Mouse (Mus musculus) G1E (cell line): ENCODE measurements around the gene Sgpp1. TPM values are rescaled to one million over a fixed set of nuclear protein-coding genes. Genes with fewer than 3 reads are reported as not detected.

Experiments used
- ATAC-seq: 2 replicates; pipeline ENCODE4 v1.8.0; 2016; ENCODE audit warnings: mild to moderate bottlenecking; ENCODE audit not compliant: insufficient number of reproducible peaks, poor library complexity, low FRiP score, severe bottlenecking; ENCODE audit errors: extremely low read depth
- DNase-seq: peaks from one replicate; pipeline ENCODE4 v3.0.0; 2012; ENCODE audit warnings: low spot score
- H3K27me3 ChIP-seq: 2 replicates; pipeline ENCODE4 v1.6.1; 2012; ENCODE audit warnings: mild to moderate bottlenecking, low read length, inconsistent platforms; ENCODE audit not compliant: insufficient read depth
- H3K36me3 ChIP-seq: replicated peaks from 2 replicates; pipeline ENCODE3; 2012; ENCODE audit warnings: mild to moderate bottlenecking, inconsistent platforms
- H3K4me1 ChIP-seq: 2 replicates; pipeline ENCODE4 v1.6.1; 2012; ENCODE audit warnings: low read depth, low read length, inconsistent platforms, mixed read lengths; ENCODE audit not compliant: insufficient read depth
- H3K4me3 ChIP-seq: 2 replicates; pipeline ENCODE4 v1.5.1; 2012; ENCODE audit warnings: low read depth, mild to moderate bottlenecking, inconsistent platforms, low read length, moderate library complexity, mixed read lengths
- H3K9me3 ChIP-seq: replicated peaks from 2 replicates; pipeline ENCODE4 v1.6.1; 2012; ENCODE audit warnings: inconsistent platforms
- CTCF ChIP-seq: IDR thresholded peaks from 2 replicates; pipeline ENCODE4 v1.5.1; 2012; ENCODE audit warnings: low read depth, low read length, inconsistent platforms, mixed read lengths
- GATA1 ChIP-seq: IDR thresholded peaks from 2 replicates; pipeline ENCODE4 v1.6.1; 2012; ENCODE audit warnings: borderline replicate concordance, low read length, inconsistent platforms, mixed read lengths
- GATA2 ChIP-seq: IDR thresholded peaks from 2 replicates; pipeline ENCODE4 v1.6.1; 2012; ENCODE audit warnings: low read depth, low read length, inconsistent platforms, borderline replicate concordance
- POLR2AphosphoS5 ChIP-seq: IDR thresholded peaks from 2 replicates; pipeline ENCODE4 v1.6.1; 2012; ENCODE audit warnings: low read depth, low read length, inconsistent platforms; ENCODE audit not compliant: insufficient replicate concordance
- TAL1 ChIP-seq: conservative IDR thresholded peaks from 2 replicates; pipeline ENCODE4 v1.6.1; 2012; ENCODE audit warnings: low read depth, low read length, inconsistent platforms, mixed read lengths
- polyA plus RNA-seq: library from polyadenylated mRNA; stranded (reverse); fragments of >175 nt; gene quantifications from 2 replicates; pipeline ENCODE4 v1.2.3, GENCODE M21; 2012
- total RNA-seq, 2 experiments: library from RNA; stranded (forward) in 1 of 2; stranded (reverse) in 1 of 2; fragments of 200-1000 nt in 1 of 2; fragments of >200 nt in 1 of 2; fragmentation: Nextera tagmentation in 1 of 2; gene quantifications; 2 replicates each; pipeline ENCODE4 v1.2.3; 2014 to 2017

Sgpp1 gene
- total and polyA plus RNA-seq, 3 experiments, result 5.6 to 23.6 (median 16.8) TPM

GRCm38 (mm10) chr12:75670611-75671010 is 64.9 kb downstream of the Sgpp1 start:
- DNase-seq (no peak), ATAC-seq (no peak)
- Histone ChIP-seq H3K4me3 (peak overlapping the region; percentile 83), H3K4me1 (peaks cover 54% of the 10 kb centered on the region), H3K27me3 (no peaks in the 10 kb centered on the region), H3K36me3 (peaks cover 54% of the 10 kb centered on the region), H3K9me3 (no peaks in the 10 kb centered on the region)
- TF ChIP-seq POLR2AphosphoS5 (no peak), CTCF (no peak), GATA2 (no peak), TAL1 (no peak), GATA1 (no peak)

DNA sequence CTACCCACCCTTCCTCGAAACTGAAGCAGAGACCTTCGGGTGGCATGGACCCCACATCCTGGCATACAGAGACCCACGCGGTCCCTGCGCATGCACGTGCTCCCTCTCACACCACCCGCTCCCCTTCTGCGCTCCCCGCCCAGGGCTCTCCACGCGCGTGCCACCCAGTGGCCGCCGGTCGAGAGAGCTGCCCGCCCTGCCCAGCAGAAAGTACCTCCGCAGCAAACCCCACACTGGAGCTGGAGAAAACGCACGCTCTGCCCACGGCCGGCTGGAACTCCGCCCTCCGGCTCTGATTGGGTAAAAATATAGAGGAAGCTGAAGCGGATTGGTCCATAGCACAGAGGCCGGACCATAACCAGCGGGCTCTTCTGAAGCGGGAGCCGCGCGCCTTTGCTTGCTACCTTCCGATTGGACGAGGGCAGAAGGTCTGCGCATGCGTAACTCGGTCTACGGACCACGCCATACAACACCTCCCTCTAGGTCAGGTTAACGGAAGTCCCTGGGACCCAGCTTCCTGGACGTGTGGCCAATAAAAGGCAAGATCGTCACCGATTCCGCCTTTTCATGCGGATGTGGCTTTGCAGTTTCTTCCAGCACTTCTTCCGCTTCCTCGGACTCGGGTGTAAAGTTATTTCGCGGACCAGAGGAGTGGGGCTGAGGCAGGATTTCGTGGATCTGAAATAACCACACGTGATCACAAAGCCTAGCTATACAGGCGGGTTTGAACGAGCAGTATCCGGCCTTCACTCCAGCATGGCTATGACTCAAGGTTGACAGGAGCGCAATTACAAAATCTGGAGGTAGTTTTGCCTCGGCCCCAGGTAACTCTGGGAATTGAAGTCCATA is 66.0 kb downstream of the Sgpp1 start, which contains the start of gene Wdr89:
Gene Wdr89, minus strand, starts transcription at position 280 of the 849 bp plus-strand sequence.
- ATAC-seq (peak; percentile 87), DNase-seq (peak; percentile 100)
- TF ChIP-seq TAL1 (no peak), POLR2AphosphoS5 (peak; percentile 88; the same call in 1 of the 2 replicates)

DNA sequence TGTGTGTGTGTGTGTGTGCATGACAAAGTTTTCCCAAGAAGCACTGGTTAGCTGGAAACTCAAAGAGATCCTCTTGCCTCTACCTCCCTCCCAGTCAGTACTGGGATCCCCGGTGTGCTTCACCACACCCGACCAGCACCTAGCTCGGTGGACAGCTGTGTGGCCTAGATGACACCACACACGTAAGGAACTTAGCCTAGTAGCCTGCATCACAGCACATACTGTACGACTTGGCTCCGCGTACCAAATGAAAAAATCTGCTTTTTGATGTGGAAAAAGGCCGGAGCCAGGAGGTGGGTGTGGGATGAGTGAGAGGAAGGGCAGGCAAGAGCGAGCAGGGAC is 66.6 kb downstream of the Sgpp1 start:
- peaks cover 53% of the 10 kb centered on the region for H3K4me1 ChIP-seq
- peak; percentile 63 for DNase-seq
- no peaks in the 10 kb centered on the region for H3K9me3 ChIP-seq
- H3K4me3 ChIP-seq, result peak overlapping the region; percentile 83
- TF ChIP-seq GATA2 (no peak), CTCF (no peak)
- H3K36me3 ChIP-seq, result peaks cover 59% of the 10 kb centered on the region
- H3K27me3 ChIP-seq, result no peaks in the 10 kb centered on the region
- ATAC-seq, result peak; percentile 10; the same call in 1 of the 2 replicates

More for the DNA sequence above, 66.0 kb downstream of the Sgpp1 start, which contains the start of gene Wdr89:
- Histone ChIP-seq H3K4me1 (peaks cover 53% of the 10 kb centered on the region), H3K4me3 (peak within 1 kb of the TSS; percentile 83), H3K9me3 (no peaks in the 10 kb centered on the region), H3K27me3 (no peaks in the 10 kb centered on the region), H3K36me3 (peaks cover 56% of the 10 kb centered on the region)

DNA sequence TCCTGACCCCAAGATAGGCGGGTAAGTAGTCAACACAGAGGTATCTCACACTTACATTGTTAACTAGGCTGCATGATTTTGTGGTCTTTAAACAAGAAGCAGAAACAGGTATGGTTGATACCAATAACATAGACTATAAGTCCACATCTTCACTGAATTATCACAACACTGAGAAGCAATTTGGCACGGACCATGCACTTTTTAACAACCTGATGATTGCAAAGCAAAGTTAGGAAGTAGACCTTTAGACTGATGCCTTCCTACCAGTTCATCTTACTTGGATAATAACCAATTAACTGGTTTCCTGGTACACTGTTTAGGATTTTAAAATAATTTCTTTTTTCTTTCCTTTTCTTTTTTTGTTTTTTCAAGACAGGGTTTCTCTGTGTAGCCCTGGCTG is 67.3 kb downstream of the Sgpp1 start:
- peaks cover 52% of the 10 kb centered on the region for H3K4me1 ChIP-seq
- H3K27me3 ChIP-seq, result no peaks in the 10 kb centered on the region
- peaks cover 57% of the 10 kb centered on the region for H3K36me3 ChIP-seq
- ATAC-seq (no peak), DNase-seq (no peak)
- no peaks in the 10 kb centered on the region for H3K9me3 ChIP-seq
- H3K4me3 ChIP-seq, result peak overlapping the region; percentile 83; the same call in 1 of the 2 replicates
- no peak for TF ChIP-seq TAL1
- no peak for TF ChIP-seq POLR2AphosphoS5
- TF ChIP-seq GATA2, result no peak
- no peak for TF ChIP-seq CTCF
- no peak for TF ChIP-seq GATA1

DNA sequence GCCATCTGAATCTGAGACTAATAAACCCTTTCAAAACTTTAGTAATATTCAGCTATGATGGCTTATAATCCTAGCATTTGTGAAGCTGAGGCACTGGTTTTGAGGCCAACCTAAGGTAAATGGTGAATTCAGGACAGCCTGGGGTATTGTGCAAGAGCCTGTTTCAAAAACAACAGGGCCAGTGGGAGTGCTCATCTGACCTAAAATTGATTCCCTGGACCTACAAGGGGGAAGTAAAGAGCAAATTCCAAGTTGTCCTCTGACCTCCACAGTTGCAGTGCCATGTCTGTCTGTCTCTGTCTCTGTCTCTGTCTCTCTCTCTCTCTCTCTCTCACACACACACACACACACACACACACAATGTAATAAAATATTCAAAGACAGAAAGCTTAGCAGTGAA is 68.6 kb downstream of the Sgpp1 start:
- ATAC-seq (no peak), DNase-seq (no peak)
- Histone ChIP-seq H3K36me3 (peaks cover 53% of the 10 kb centered on the region), H3K9me3 (no peaks in the 10 kb centered on the region), H3K27me3 (no peaks in the 10 kb centered on the region), H3K4me3 (no peak overlapping the region), H3K4me1 (peaks cover 46% of the 10 kb centered on the region)
- TF ChIP-seq GATA1 (no peak), TAL1 (no peak), POLR2AphosphoS5 (no peak), GATA2 (no peak)

DNA sequence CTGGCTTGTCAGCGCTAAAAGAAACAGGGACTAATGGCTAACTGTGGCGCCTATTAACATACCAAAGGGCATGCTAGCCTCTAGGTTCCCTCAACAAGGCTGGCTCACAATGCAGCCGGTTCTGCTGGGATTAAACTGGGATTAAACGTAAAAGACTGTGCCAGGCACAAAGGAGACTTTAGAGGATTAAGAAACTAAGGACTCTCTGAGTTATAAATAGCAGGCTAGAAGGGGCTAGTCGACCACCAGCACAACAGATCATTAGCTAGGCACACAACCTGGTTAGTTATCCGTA is 71.1 kb downstream of the Sgpp1 start:
- Histone ChIP-seq H3K4me1 (peaks cover 40% of the 10 kb centered on the region), H3K9me3 (no peaks in the 10 kb centered on the region), H3K4me3 (no peak overlapping the region), H3K36me3 (peaks cover 54% of the 10 kb centered on the region), H3K27me3 (no peaks in the 10 kb centered on the region)
- no peak for ATAC-seq
- DNase-seq, result no peak
- TF ChIP-seq GATA1, result no peak
- no peak for TF ChIP-seq GATA2
- TF ChIP-seq POLR2AphosphoS5, result no peak
- TF ChIP-seq CTCF, result no peak
- TF ChIP-seq TAL1, result no peak

Other genes with a start within 250 kb of the Sgpp1 start
- gene Ppp2r5e, start 139.5 kb downstream of the Sgpp1 start, total RNA-seq (2014; fragmentation: Nextera tagmentation), result 69.2 and 111 TPM in 2 replicates
- 19.3 and 20.4 TPM in 2 replicates for gene Ppp2r5e, start 139.5 kb downstream of the Sgpp1 start, total RNA-seq (2017)
- gene Ppp2r5e, start 139.5 kb downstream of the Sgpp1 start, polyA plus RNA-seq, result 74.6 and 107 TPM in 2 replicates
- gene Wdr89, start 66.2 kb downstream of the Sgpp1 start, total RNA-seq (2014; fragmentation: Nextera tagmentation), result 19.5 and 22.2 TPM in 2 replicates
- gene Wdr89, start 66.2 kb downstream of the Sgpp1 start, total RNA-seq (2017), result 22.6 and 28.2 TPM in 2 replicates
- gene Wdr89, start 66.2 kb downstream of the Sgpp1 start, polyA plus RNA-seq, result 8.7 and 11.3 TPM in 2 replicates
- gene Syne2, start 82.4 kb upstream of the Sgpp1 start, total RNA-seq (2014; fragmentation: Nextera tagmentation), result not detected in 2 replicates
- 0.29 and 0.82 TPM in 2 replicates for gene Syne2, start 82.4 kb upstream of the Sgpp1 start, total RNA-seq (2017)
- gene Syne2, start 82.4 kb upstream of the Sgpp1 start, polyA plus RNA-seq, result not detected in 2 replicates